ENCODE assay signal across 9 mouse cellular contexts in genomic region chr9:13652389-13652877, GRCm38 (mm10).
A peak's percentile ranks its signal among the peaks of the same experiment; 100 is the strongest.
DNase-seq lines count a peak whose midpoint lies in the region; ATAC-seq lines count a peak whose summit lies in the region.
"Had no signal": no experiment of that assay in that cellular context is flagged by ENCODE, and none has a peak within 500 bp of the region (broad histone marks: within the 10 kb centered on the region; RNA-seq: fewer than 3 reads in every experiment).

No protein-coding gene starts in this region.

- no peaks in the 10 kb centered on the region for H3K9me3 ChIP-seq in heart, embryonic 16.5 days (replicated peaks; ENCODE audit: control insufficient read depth, low read length)
- H3K9me3 ChIP-seq in embryonic facial prominence, embryonic 14.5 days (ENCODE audit: control insufficient read depth, low read length) = no peaks in the 10 kb centered on the region
- H3K9me3 ChIP-seq in midbrain, embryonic 10.5 days (replicated peaks) = no peaks in the 10 kb centered on the region

- H3K4me2 ChIP-seq in heart, embryonic 16.5 days (ENCODE audit: low read depth, low read length) = peak overlapping the region; percentile 24; the same call in 1 of the 2 replicates
- H3K4me2 ChIP-seq in embryonic facial prominence, embryonic 14.5 days (ENCODE audit: low read depth, low read length) = no peak overlapping the region

- ATAC-seq in heart, embryonic 16.5 days (replicated peaks; ENCODE audit: extremely low read depth, insufficient read depth, low FRiP score) = no peak
- ATAC-seq in embryonic facial prominence, embryonic 14.5 days (ENCODE audit: low read depth) = peak; percentile 76

- no peak overlapping the region for H3K9ac ChIP-seq in heart, embryonic 16.5 days (ENCODE audit: low read length)
- no peak overlapping the region for H3K9ac ChIP-seq in embryonic facial prominence, embryonic 14.5 days (ENCODE audit: low read depth, low read length)

- no peak overlapping the region for H3K4me3 ChIP-seq in heart, embryonic 16.5 days (ENCODE audit: low read length)
- H3K4me3 ChIP-seq in embryonic facial prominence, embryonic 14.5 days (ENCODE audit: low read depth, low read length) = no peak overlapping the region
- H3K4me3 ChIP-seq in midbrain, embryonic 10.5 days = peak overlapping the region; percentile 32

- no peak overlapping the region for H3K27ac ChIP-seq in heart, embryonic 16.5 days (ENCODE audit: low read length)
- H3K27ac ChIP-seq in embryonic facial prominence, embryonic 14.5 days (replicated peaks; ENCODE audit: low read depth, low read length) = no peak overlapping the region
- H3K27ac ChIP-seq in midbrain, embryonic 10.5 days (replicated peaks) = peak overlapping the region; percentile 81

- WGBS in heart, embryonic 16.5 days = 73% methylated on average over 8 of the region's 8 CpGs
- WGBS in embryonic facial prominence, embryonic 14.5 days = 60% methylated on average over 8 of the region's 8 CpGs
- WGBS in midbrain, embryonic 10.5 days = 25% methylated on average over 8 of the region's 8 CpGs

- no peaks in the 10 kb centered on the region for H3K36me3 ChIP-seq in heart, embryonic 16.5 days (ENCODE audit: control insufficient read depth, insufficient read depth)
- no peaks in the 10 kb centered on the region for H3K36me3 ChIP-seq in embryonic facial prominence, embryonic 14.5 days (ENCODE audit: control insufficient read depth, insufficient read depth, low read length)
- H3K36me3 ChIP-seq in midbrain, embryonic 10.5 days = no peaks in the 10 kb centered on the region

- no peaks in the 10 kb centered on the region for H3K27me3 ChIP-seq in heart, embryonic 16.5 days (ENCODE audit: control insufficient read depth, insufficient read depth, low read length)
- H3K27me3 ChIP-seq in embryonic facial prominence, embryonic 14.5 days (replicated peaks; ENCODE audit: control insufficient read depth, insufficient read depth, low read length) = no peaks in the 10 kb centered on the region
- H3K27me3 ChIP-seq in midbrain, embryonic 10.5 days (ENCODE audit: low read depth, poor library complexity, severe bottlenecking) = peaks cover 27% of the 10 kb centered on the region; the same call in 1 of the 2 replicates

- DNase-seq in heart, postnatal 4 days = no peak
- peak; percentile 50 for DNase-seq in Muller cell, postnatal 12 days (ENCODE audit: inconsistent ontology term)
- DNase-seq in embryonic facial prominence, embryonic 14.5 days (ENCODE audit: low spot score) = no peak
- DNase-seq in midbrain, embryonic 10.5 days (ENCODE audit: low spot score) = peak; percentile 69
- DNase-seq in spleen, adult 12 weeks (ENCODE audit: low spot score) = no peak
- no peak for DNase-seq in thymus, postnatal 0 days (ENCODE audit: low spot score)
- no peak for DNase-seq in left cerebral cortex, adult 8-10 months (ENCODE audit: low spot score in 2 of 2)
- DNase-seq: gastrocnemius, postnatal 10 days had no signal

- H3K4me1 ChIP-seq in heart, embryonic 16.5 days (ENCODE audit: control insufficient read depth, insufficient read depth, low read length) = peaks cover 4% of the 10 kb centered on the region; the same call in 1 of the 2 replicates
- no peaks in the 10 kb centered on the region for H3K4me1 ChIP-seq in embryonic facial prominence, embryonic 14.5 days (ENCODE audit: control insufficient read depth, insufficient read depth, low read length)
- H3K4me1 ChIP-seq in midbrain, embryonic 10.5 days = peaks cover 27% of the 10 kb centered on the region

Comparison
In these comparisons a context has a peak if more than half of its experiments do, and no peak if none do; other contexts are left out.
1. DNase-seq: peak in Muller cell, postnatal 12 days (single experiment) and midbrain, embryonic 10.5 days (single experiment); none in heart, postnatal 4 days (single experiment), embryonic facial prominence, embryonic 14.5 days (single experiment), spleen, adult 12 weeks (single experiment), thymus, postnatal 0 days (single experiment) and left cerebral cortex, adult 8-10 months (0 of 2).